Mouse (Mus musculus): Measurements from ENCODE around the gene Mbnl3.

Mbnl3 gene

GRCm38 (mm10) chrX:51206432-51206831 lies at the start of gene Mbnl3:
Gene Mbnl3 (minus strand): TSS chrX:51206532.
- in situ Hi-C loops (cut with MboI, MseI): no loop called here

- in situ Hi-C loops (cut with MboI, MseI): no loop called here
These were observed 596 bp downstream of the Mbnl3 start for GRCm38 (mm10) chrX:51205548-51206324.

GRCm38 (mm10) chrX:51204626-51205547 lies 1.4 kb downstream of the Mbnl3 start:
- in situ Hi-C loops (cut with MboI, MseI): no loop called here

GRCm38 (mm10) chrX:51197012-51197411 lies 9.3 kb downstream of the Mbnl3 start:
- in situ Hi-C loops (cut with MboI, MseI): no loop called here

GRCm38 (mm10) chrX:51171914-51172313 lies 34.4 kb downstream of the Mbnl3 start:
- in situ Hi-C loops (cut with MboI, MseI): no loop called here

- in situ Hi-C loops (cut with MboI, MseI): no loop called here
These were observed 34.9 kb downstream of the Mbnl3 start for GRCm38 (mm10) chrX:51171413-51171812.

- in situ Hi-C loops (cut with MboI, MseI): no loop called here
These were observed 35.9 kb downstream of the Mbnl3 start for GRCm38 (mm10) chrX:51170404-51170803.

GRCm38 (mm10) chrX:51169476-51170045 lies 36.8 kb downstream of the Mbnl3 start:
- in situ Hi-C loops (cut with MboI, MseI): loop anchor here (5.0 kb wide), 1 partner anchor 52 kb away; no protein-coding TSS in a partner anchor

GRCm38 (mm10) chrX:51167976-51168375 lies 38.4 kb downstream of the Mbnl3 start:
- in situ Hi-C loops (cut with MboI, MseI): loop anchor here (5.0 kb wide), 1 partner anchor 51 kb away; no protein-coding TSS in a partner anchor

GRCm38 (mm10) chrX:51164766-51165165 lies 41.6 kb downstream of the Mbnl3 start:
- in situ Hi-C loops (cut with MboI, MseI): loop anchor here (5.0 kb wide), 1 partner anchor 47 kb away; no protein-coding TSS in a partner anchor

GRCm38 (mm10) chrX:51148436-51148835 lies 57.9 kb downstream of the Mbnl3 start:
- in situ Hi-C loops (cut with MboI, MseI): loop anchor here (10.0 kb wide), 1 partner anchor 474 kb away; no protein-coding TSS in a partner anchor

- in situ Hi-C loops (cut with MboI, MseI): loop anchor here (10.0 kb wide), 1 partner anchor 472 kb away; no protein-coding TSS in a partner anchor
These were observed 60.0 kb downstream of the Mbnl3 start for GRCm38 (mm10) chrX:51146351-51146750.

GRCm38 (mm10) chrX:51140055-51140454 lies 66.3 kb downstream of the Mbnl3 start:
- in situ Hi-C loops (cut with MboI, MseI): loop anchor here (10.0 kb wide), 1 partner anchor 465 kb away; no protein-coding TSS in a partner anchor

GRCm38 (mm10) chrX:51131325-51131724 lies 75.0 kb downstream of the Mbnl3 start:
- in situ Hi-C loops (cut with MboI, MseI): no loop called here

GRCm38 (mm10) chrX:51102748-51103147 lies 103.6 kb downstream of the Mbnl3 start:
- in situ Hi-C loops (cut with MboI, MseI): no loop called here

- in situ Hi-C loops (cut with MboI, MseI): no loop called here
These were observed 121.4 kb downstream of the Mbnl3 start for GRCm38 (mm10) chrX:51084972-51085371.

- in situ Hi-C loops (cut with MboI, MseI): no loop called here
These were observed 122.1 kb downstream of the Mbnl3 start for GRCm38 (mm10) chrX:51084211-51084610.

GRCm38 (mm10) chrX:51076744-51077143 lies 129.6 kb downstream of the Mbnl3 start:
- in situ Hi-C loops (cut with MboI, MseI): loop anchor here (5.0 kb wide), 1 partner anchor 301 kb away; no protein-coding TSS in a partner anchor
